Mouse (Mus musculus) neural tube, embryonic 12.5 days (tissue): Measurements from ENCODE around the gene Clybl. TPM values are rescaled to one million over a fixed set of nuclear protein-coding genes. Genes with fewer than 3 reads are reported as not detected.

Source experiments
- ATAC-seq: fragments of 200-750 bp; cut with Nextera tagmentation; 2 replicates; pipeline ENCODE4 v1.8.0; 2017; ENCODE audit warnings: low read depth, mild to moderate bottlenecking, moderate TSS enrichment, moderate library complexity; ENCODE audit not compliant: low FRiP score
- H3K27ac ChIP-seq: fragments of 300-500 bp; sonication (generic); 2 replicates; pipeline ENCODE4 v1.5.1; 2016
- H3K27me3 ChIP-seq: fragments of 300-500 bp; sonication (generic); replicated peaks from 2 replicates; pipeline ENCODE4 v1.6.1; 2016; ENCODE audit warnings: mild to moderate bottlenecking
- H3K36me3 ChIP-seq: fragments of 300-500 bp; sonication (generic); 2 replicates; pipeline ENCODE4 v1.6.1; 2016; ENCODE audit warnings: mild to moderate bottlenecking
- H3K4me1 ChIP-seq: fragments of 300-500 bp; sonication (generic); 2 replicates; pipeline ENCODE4 v1.6.1; 2016
- H3K4me2 ChIP-seq: fragments of 300-500 bp; sonication (generic); replicated peaks from 2 replicates; pipeline ENCODE4 v1.6.1; 2016; ENCODE audit warnings: mild to moderate bottlenecking
- H3K4me3 ChIP-seq: fragments of 300-500 bp; sonication (generic); 2 replicates; pipeline ENCODE4 v1.5.1; 2016
- H3K9ac ChIP-seq: fragments of 300-500 bp; sonication (generic); 2 replicates; pipeline ENCODE4 v1.6.1; 2016; ENCODE audit warnings: mild to moderate bottlenecking
- H3K9me3 ChIP-seq: fragments of 300-500 bp; sonication (generic); 2 replicates; pipeline ENCODE4 v1.6.1; 2016; ENCODE audit warnings: mild to moderate bottlenecking
- WGBS: fragments of 180-500 bp; shearing (Covaris S2); methylation state at CpG from one replicate; pipeline ENCODE4 v1.1.7; 2016; 5-methylcytosine and 5-hydroxymethylcytosine counted together
- polyA plus RNA-seq: library from polyadenylated mRNA; unstranded; fragments of >200 nt; fragmentation: Nextera tagmentation; extraction: Ambion mirVana; gene quantifications from 2 replicates; pipeline ENCODE4 v1.2.1, GENCODE M21; 2016

Clybl gene
- polyA plus RNA-seq, 1 experiment from 2014 or later: 12.6 TPM

- no peak for ATAC-seq
- H3K9me3 ChIP-seq: no peaks in the 10 kb centered on the region
- H3K9ac ChIP-seq: no peak overlapping the region
- H3K4me3 ChIP-seq: no peak overlapping the region
- no peaks in the 10 kb centered on the region for H3K4me1 ChIP-seq
- no peak overlapping the region for H3K27ac ChIP-seq
- 87% methylated on average over 10 of the region's 10 CpGs for WGBS
- H3K36me3 ChIP-seq: no peaks in the 10 kb centered on the region
- H3K4me2 ChIP-seq: no peak overlapping the region
- peaks cover 5% of the 10 kb centered on the region; the same call in 1 of the 2 replicates for H3K27me3 ChIP-seq
These were observed 252.5 kb downstream of the Clybl start for GRCm38 (mm10) chr14:122434039-122434438.

DNA sequence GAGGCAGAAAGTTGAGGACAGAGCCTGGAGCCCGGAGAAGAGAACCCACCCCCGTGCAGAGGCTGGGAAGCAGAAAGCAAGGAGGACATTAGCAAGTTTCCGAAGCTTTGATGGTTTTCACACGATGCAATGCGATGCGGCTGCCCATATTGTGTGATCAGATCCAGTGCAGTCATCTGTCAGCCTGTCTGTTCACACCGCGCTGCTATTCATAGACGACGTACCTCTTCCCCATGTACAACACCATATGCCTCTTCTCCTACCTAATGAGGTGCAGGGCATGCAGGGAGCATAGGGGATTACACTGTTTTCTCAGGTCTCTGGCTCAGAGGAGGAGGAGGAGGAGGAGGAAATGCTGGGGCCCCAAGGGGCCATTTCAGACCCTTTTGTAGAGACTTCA is 255.3 kb downstream of the Clybl start:
- no peak overlapping the region for H3K9ac ChIP-seq
- H3K4me3 ChIP-seq: no peak overlapping the region
- H3K27me3 ChIP-seq: peaks cover 5% of the 10 kb centered on the region; the same call in 1 of the 2 replicates
- H3K4me2 ChIP-seq: no peak overlapping the region
- no peaks in the 10 kb centered on the region for H3K36me3 ChIP-seq
- no peaks in the 10 kb centered on the region for H3K9me3 ChIP-seq
- no peak for ATAC-seq
- 66% methylated on average over 10 of the region's 10 CpGs for WGBS
- H3K27ac ChIP-seq: no peak overlapping the region
- no peaks in the 10 kb centered on the region for H3K4me1 ChIP-seq

- 3% methylated on average over 29 of the region's 29 CpGs for WGBS
- Histone ChIP-seq H3K36me3 (no peaks in the 10 kb centered on the region), H3K9ac (peak overlapping the region; percentile 57), H3K27me3 (peaks cover 57% of the 10 kb centered on the region), H3K27ac (no peak overlapping the region; the same call in 1 of the 2 replicates), H3K9me3 (no peaks in the 10 kb centered on the region), H3K4me1 (peaks cover 46% of the 10 kb centered on the region), H3K4me3 (peak overlapping the region; percentile 36), H3K4me2 (peak overlapping the region; percentile 72)
- 0 out of 2 replicates have a peak, but pooled peaks have one; percentile 0 for ATAC-seq
These were observed 268.3 kb downstream of the Clybl start for GRCm38 (mm10) chr14:122449601-122450495.

GRCm38 (mm10) chr14:122450496-122451382 is 269.2 kb downstream of the Clybl start, which contains the start of gene Gm5089:
Gene Gm5089, minus strand, starts transcription at chr14:122451115.
- Histone ChIP-seq H3K4me2 (peak within 1 kb of the TSS; percentile 72), H3K9ac (peak within 1 kb of the TSS; percentile 57), H3K27me3 (peaks cover 54% of the 10 kb centered on the region), H3K4me3 (peak within 1 kb of the TSS; percentile 36), H3K27ac (peak within 1 kb of the TSS; percentile 38; the same call in 1 of the 2 replicates), H3K4me1 (peaks cover 49% of the 10 kb centered on the region), H3K36me3 (no peaks in the 10 kb centered on the region), H3K9me3 (no peaks in the 10 kb centered on the region)
- WGBS: under 1% methylated on average over 59 of the region's 59 CpGs
- ATAC-seq: peak; percentile 7; the same call in 1 of the 2 replicates

DNA sequence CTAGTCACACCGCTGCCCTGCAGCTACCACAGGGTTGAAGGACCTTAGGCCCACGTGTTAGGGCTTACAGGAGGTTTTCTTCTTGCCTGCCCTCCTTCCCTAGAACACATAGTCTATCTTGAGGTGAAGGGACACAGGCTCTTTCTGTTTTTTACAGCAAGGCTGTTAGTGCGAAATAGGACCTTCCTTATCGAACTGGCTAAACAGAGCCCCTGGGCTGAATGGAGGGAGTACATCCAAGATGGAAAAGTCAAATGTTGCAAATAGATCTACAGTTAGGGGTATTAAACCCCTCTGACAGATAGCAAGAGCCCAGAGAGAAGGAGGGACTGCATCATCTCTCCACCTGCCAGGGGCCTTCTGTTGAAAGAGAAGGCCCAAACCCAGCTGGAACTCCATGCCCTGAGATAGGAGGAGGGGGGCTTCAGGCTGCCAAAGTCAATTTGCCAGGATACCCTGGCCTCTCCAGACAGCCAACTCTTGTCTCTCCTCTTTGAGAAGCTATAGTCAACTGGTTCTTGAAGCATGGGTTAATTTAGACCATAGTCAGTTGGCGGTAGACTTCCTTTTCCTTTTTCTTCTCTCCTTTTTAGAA is 270.1 kb downstream of the Clybl start:
- Histone ChIP-seq H3K9ac (no peak overlapping the region), H3K36me3 (no peaks in the 10 kb centered on the region), H3K4me2 (peak overlapping the region; percentile 72), H3K4me1 (peaks cover 49% of the 10 kb centered on the region), H3K27ac (no peak overlapping the region), H3K9me3 (no peaks in the 10 kb centered on the region), H3K27me3 (peaks cover 55% of the 10 kb centered on the region), H3K4me3 (no peak overlapping the region)
- no peak for ATAC-seq
- 48% methylated on average over 5 of the region's 5 CpGs for WGBS

Other genes with a start within 250 kb of the Clybl start
- 2.1 and 2.6 TPM in 2 replicates for gene Gpr183, start 216.5 kb upstream of the Clybl start, polyA plus RNA-seq
- not detected in 2 replicates for gene Timm8a2, start 147.0 kb upstream of the Clybl start, polyA plus RNA-seq
- gene Tm9sf2, start 74.7 kb upstream of the Clybl start, polyA plus RNA-seq: 118 and 124 TPM in 2 replicates